Mouse (Mus musculus) hindbrain, embryonic 15.5 days (tissue): ENCODE results near the gene Sall4. TPM values are rescaled to one million over a fixed set of nuclear protein-coding genes. Genes with fewer than 3 reads are reported as not detected.

Source experiments
- ATAC-seq: fragments of 200-750 bp; cut with Nextera tagmentation; 2 replicates; pipeline ENCODE4 v1.8.0; 2017; ENCODE audit warnings: low read depth, moderate number of reproducible peaks, moderate TSS enrichment; ENCODE audit not compliant: low FRiP score
- H3K27ac ChIP-seq: fragments of 300-500 bp; sonication (generic); replicated peaks from 2 replicates; pipeline ENCODE4 v1.5.1; 2015; ENCODE audit warnings: mild to moderate bottlenecking, inconsistent platforms
- H3K27me3 ChIP-seq: fragments of 300-500 bp; sonication (generic); 2 replicates; pipeline ENCODE4 v1.6.1; 2015; ENCODE audit warnings: control low read depth, inconsistent platforms
- H3K36me3 ChIP-seq: fragments of 300-500 bp; sonication (generic); 2 replicates; pipeline ENCODE4 v1.6.1; 2015; ENCODE audit warnings: control low read depth, inconsistent platforms
- H3K4me1 ChIP-seq: fragments of 300-500 bp; sonication (generic); replicated peaks from 2 replicates; pipeline ENCODE4 v1.6.1; 2015; ENCODE audit warnings: control low read depth, inconsistent platforms
- H3K4me2 ChIP-seq: fragments of 300-500 bp; sonication (generic); 2 replicates; pipeline ENCODE4 v1.6.1; 2015; ENCODE audit warnings: moderate library complexity, mild to moderate bottlenecking, inconsistent platforms
- H3K4me3 ChIP-seq: fragments of 300-500 bp; sonication (generic); 2 replicates; pipeline ENCODE4 v1.5.1; 2015; ENCODE audit warnings: mild to moderate bottlenecking, inconsistent platforms
- H3K9ac ChIP-seq: fragments of 300-500 bp; sonication (generic); 2 replicates; pipeline ENCODE4 v1.6.1; 2015; ENCODE audit warnings: inconsistent platforms
- H3K9me3 ChIP-seq: fragments of 300-500 bp; sonication (generic); 2 replicates; pipeline ENCODE4 v1.6.1; 2016; ENCODE audit warnings: control low read depth, inconsistent platforms
- WGBS: fragments of 180-500 bp; shearing (Covaris S2); methylation state at CpG from one replicate; pipeline ENCODE4 v1.1.7; 2015; 5-methylcytosine and 5-hydroxymethylcytosine counted together
- polyA plus RNA-seq: library from polyadenylated mRNA; unstranded; fragments of >200 nt; fragmentation: Nextera tagmentation; extraction: Ambion mirVana; gene quantifications from 2 replicates; pipeline ENCODE4 v1.2.1, GENCODE M21; 2015

Gene Sall4
- polyA plus RNA-seq, 1 experiment from 2014 or later, result 0.44 TPM

DNA sequence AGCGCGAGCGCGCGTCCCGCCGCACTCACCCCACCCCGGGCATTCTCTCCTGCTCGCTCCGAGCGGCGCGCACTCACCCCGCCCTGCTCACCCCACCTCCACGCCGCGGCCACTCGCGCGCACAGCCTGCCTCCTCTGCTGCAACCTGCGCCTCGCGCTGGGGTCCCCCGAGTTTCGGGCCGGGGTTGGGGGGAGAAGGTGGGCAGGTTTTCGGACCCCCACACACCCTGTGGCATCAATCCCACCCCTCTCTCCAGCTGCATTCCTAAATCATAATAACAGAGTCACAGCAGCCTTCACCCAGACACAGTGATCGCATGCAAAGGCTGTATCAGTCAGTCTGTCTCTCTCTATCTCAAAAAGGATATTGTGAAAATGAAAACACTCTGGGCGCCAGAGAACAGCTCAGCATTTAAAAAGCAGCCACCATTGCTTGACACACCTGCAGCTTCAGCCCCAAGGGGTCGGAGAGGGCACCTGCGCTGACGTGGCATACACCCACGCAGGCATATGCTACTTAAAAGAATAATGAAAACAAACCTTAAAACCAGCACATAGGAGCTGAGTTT, 25.6 kb downstream of the Sall4 start, which contains the start of gene Atp9a:
Atp9a (minus strand) TSS at position 351 of the 569 bp plus-strand sequence.
- peak; percentile 84 for ATAC-seq
- Histone ChIP-seq H3K36me3 (no peaks in the 10 kb centered on the region), H3K4me1 (0 out of 2 replicates have a peak, but pooled peaks cover 18% of the 10 kb centered on the region), H3K9ac (peak within 1 kb of the TSS; percentile 93), H3K4me2 (peak within 1 kb of the TSS; percentile 69), H3K27me3 (no peaks in the 10 kb centered on the region), H3K4me3 (peak within 1 kb of the TSS; percentile 85), H3K9me3 (no peaks in the 10 kb centered on the region), H3K27ac (peak within 1 kb of the TSS; percentile 98)
- WGBS, result 10% methylated on average over 24 of the region's 33 CpGs

DNA sequence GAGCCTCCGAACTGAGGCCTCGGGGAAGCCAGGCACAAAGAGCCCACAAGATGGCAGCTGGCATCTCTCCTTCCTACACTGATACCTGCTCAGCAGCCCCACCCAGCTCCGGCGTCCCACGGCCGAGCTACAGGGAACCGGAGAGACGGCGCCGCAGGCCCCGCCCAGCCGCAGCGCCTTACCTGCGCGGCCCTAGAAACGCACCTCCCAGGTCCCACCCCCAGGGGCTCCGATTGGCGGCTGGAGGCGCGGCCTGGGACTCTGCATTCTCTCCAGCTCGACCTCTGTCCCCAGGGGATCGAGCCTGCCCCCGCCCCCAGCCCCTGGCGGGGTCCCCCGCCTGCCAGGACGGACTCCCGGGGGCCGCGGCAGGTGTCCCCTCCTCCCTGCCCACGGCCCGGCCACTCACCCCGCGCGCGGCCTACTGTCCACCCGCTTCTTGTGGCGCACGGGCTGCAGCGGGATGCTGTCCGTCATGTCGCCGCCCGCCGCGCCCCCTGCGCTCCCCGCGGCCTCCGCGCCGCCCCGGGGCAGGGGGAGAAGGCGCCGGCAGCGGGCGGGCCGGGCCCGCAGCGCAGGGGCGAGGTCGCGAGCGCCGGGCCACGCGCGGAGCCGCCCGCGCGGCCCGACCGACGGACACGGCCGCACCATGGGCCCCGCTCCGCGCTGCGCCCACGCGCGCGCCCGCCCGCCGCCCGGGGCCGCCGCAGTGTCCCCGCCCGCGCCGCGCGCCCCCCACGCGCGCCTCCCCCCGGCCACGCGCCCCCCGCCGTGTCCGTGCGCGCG, 26.3 kb downstream of the Sall4 start:
- H3K9ac ChIP-seq, result peak overlapping the region; percentile 93
- H3K27ac ChIP-seq, result peak overlapping the region; percentile 98
- no peaks in the 10 kb centered on the region for H3K27me3 ChIP-seq
- ATAC-seq, result peak; percentile 84
- H3K4me2 ChIP-seq, result peak overlapping the region; percentile 69
- H3K9me3 ChIP-seq, result no peaks in the 10 kb centered on the region
- H3K4me3 ChIP-seq, result peak overlapping the region; percentile 85
- no peaks in the 10 kb centered on the region for H3K36me3 ChIP-seq
- 0 out of 2 replicates have a peak, but pooled peaks cover 18% of the 10 kb centered on the region for H3K4me1 ChIP-seq
- WGBS, result under 1% methylated on average over 40 of the region's 108 CpGs

DNA sequence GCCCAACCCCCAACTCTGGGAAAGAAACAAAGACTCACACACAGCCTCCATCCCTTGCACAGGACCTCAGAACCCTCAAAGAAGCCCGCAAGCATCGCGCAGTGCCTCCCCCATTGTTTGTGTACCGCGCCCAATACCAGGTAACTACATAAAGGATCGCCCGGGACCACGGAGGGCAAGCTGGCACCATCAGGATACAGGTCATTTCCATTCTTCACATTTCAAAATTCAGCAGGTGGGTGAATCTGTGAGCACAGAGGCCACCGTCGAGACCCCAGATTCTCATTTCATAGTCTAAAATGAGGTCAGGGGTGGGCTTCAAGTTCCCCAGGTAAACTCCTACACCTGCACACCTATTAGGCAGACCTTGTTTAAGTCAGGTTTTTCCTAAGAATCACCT, 27.2 kb downstream of the Sall4 start:
- Histone ChIP-seq H3K4me1 (0 out of 2 replicates have a peak, but pooled peaks cover 18% of the 10 kb centered on the region), H3K4me3 (peak overlapping the region; percentile 85), H3K36me3 (no peaks in the 10 kb centered on the region), H3K9me3 (no peaks in the 10 kb centered on the region), H3K27ac (peak overlapping the region; percentile 98), H3K27me3 (no peaks in the 10 kb centered on the region), H3K4me2 (peak overlapping the region; percentile 69), H3K9ac (peak overlapping the region; percentile 93)
- ATAC-seq, result no peak
- WGBS, result 80% methylated on average over 10 of the region's 10 CpGs

DNA sequence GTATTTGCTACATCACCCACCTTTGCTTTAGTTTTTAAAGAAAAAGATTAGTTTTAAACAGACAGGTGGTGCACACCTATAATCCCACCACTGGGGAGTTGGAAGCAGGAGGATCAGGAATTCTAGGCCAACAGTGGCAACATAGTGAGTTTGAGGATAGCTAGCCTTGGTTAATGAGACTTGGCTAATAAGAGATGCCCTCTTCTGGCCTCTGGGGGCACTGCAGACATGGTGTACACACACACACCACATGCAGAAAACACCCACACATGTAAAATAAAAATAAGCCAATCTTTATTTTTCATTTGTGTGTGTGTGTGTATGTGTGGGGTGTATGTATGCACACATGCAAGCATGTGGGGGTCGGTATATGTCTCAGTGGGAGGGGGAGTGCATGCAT, 28.9 kb downstream of the Sall4 start:
- H3K4me3 ChIP-seq, result no peak overlapping the region
- no peak overlapping the region for H3K9ac ChIP-seq
- no peaks in the 10 kb centered on the region for H3K9me3 ChIP-seq
- no peaks in the 10 kb centered on the region for H3K27me3 ChIP-seq
- H3K27ac ChIP-seq, result no peak overlapping the region
- WGBS, result 100% methylated on average over 1 of the region's 1 CpGs
- H3K4me2 ChIP-seq, result no peak overlapping the region
- 0 out of 2 replicates have a peak, but pooled peaks cover 22% of the 10 kb centered on the region for H3K4me1 ChIP-seq
- ATAC-seq, result no peak
- no peaks in the 10 kb centered on the region for H3K36me3 ChIP-seq

DNA sequence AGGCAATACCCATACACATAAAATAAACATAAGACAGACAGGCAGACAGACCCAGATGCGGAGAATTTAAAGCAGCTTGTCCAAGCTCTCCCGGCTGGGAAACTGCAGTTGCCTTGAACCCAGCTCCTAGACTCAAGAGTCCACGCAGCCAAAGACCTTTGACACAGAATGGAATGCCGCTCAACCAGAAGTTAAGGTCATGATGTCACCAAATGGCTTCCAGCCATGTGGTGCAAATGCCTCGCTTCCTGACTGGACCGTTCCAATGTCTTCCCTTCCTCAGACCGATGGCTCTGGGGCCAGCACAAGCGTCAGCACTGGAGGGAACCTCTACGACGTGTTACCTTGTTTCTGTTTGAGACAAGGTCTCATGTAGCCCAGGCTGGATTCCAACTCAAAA, 29.9 kb downstream of the Sall4 start:
- Histone ChIP-seq H3K27me3 (no peaks in the 10 kb centered on the region), H3K4me3 (no peak overlapping the region), H3K9me3 (no peaks in the 10 kb centered on the region), H3K4me1 (0 out of 2 replicates have a peak, but pooled peaks cover 25% of the 10 kb centered on the region), H3K9ac (no peak overlapping the region), H3K27ac (no peak overlapping the region), H3K4me2 (no peak overlapping the region), H3K36me3 (no peaks in the 10 kb centered on the region)
- ATAC-seq, result no peak
- 89% methylated on average over 10 of the region's 10 CpGs for WGBS

DNA sequence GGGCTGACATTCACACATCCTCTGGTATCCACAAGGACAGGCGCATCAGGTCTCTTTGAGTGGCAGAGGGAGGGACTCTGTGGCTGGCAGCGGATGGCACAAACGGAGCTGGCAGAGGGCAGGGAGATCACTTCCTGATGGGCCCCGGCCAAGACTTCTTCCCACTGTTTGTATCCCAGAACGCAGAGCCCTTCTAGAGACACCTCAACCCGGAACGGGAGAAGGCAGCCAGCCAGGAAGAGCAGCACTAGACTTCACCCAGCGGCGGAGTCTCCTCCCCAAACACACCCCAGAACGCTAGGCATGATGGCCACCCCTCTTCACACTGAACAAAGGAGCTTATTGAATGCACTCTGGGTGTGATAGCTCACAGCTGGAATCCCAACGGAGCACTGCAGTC, 33.7 kb downstream of the Sall4 start:
- 53% methylated on average over 11 of the region's 11 CpGs for WGBS
- no peak overlapping the region for H3K4me2 ChIP-seq
- no peak overlapping the region for H3K4me3 ChIP-seq
- H3K27me3 ChIP-seq, result no peaks in the 10 kb centered on the region
- no peaks in the 10 kb centered on the region for H3K9me3 ChIP-seq
- H3K4me1 ChIP-seq, result peaks cover 37% of the 10 kb centered on the region
- no peak for ATAC-seq
- no peak overlapping the region for H3K9ac ChIP-seq
- no peak overlapping the region for H3K27ac ChIP-seq
- no peaks in the 10 kb centered on the region for H3K36me3 ChIP-seq

DNA sequence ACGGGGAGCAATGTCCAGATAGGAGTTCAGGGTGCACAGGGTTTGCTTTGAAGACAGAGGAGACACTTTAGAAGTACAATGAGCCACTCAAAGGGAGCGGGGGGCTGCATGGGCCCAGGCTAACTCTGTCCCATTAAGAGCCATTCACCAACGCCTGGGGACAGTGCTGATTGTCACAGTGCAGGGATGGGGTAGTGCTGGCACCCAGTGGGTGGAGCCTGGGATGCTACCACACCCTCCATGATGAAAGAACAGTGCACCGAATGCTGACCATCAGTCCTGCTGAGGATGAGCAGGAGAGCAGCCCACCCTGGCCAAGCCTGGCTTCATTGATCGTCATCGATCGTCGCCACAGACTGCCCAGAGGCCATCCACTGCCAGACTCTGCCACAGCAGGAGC, 36.5 kb downstream of the Sall4 start:
- Histone ChIP-seq H3K9ac (no peak overlapping the region), H3K27me3 (no peaks in the 10 kb centered on the region), H3K9me3 (no peaks in the 10 kb centered on the region), H3K36me3 (no peaks in the 10 kb centered on the region), H3K4me3 (no peak overlapping the region), H3K27ac (no peak overlapping the region), H3K4me1 (peaks cover 34% of the 10 kb centered on the region), H3K4me2 (no peak overlapping the region)
- 64% methylated on average over 8 of the region's 8 CpGs for WGBS
- no peak for ATAC-seq

DNA sequence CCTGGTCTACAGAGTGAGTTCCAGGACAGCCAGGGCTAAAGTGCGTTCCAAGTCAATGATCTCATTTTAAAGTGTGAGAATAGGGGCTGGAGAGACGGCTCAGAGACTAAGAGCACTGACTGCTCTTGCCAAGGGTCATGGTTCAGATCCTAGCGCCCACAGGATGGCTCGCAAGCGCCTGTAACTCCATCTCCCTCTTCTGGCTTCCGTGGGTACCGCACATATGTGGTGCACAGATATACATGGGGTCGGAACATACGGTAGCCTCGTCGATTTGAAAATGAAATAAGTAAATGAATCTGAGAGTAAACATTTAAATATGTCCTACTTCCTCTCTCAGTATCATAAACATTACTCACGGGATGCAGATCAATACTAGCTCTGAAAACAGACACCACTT, 38.0 kb downstream of the Sall4 start:
- WGBS, result 85% methylated on average over 12 of the region's 12 CpGs
- no peak overlapping the region for H3K27ac ChIP-seq
- peaks cover 39% of the 10 kb centered on the region for H3K4me1 ChIP-seq
- H3K36me3 ChIP-seq, result no peaks in the 10 kb centered on the region
- no peak overlapping the region for H3K4me3 ChIP-seq
- ATAC-seq, result no peak
- H3K4me2 ChIP-seq, result no peak overlapping the region
- no peaks in the 10 kb centered on the region for H3K9me3 ChIP-seq
- no peaks in the 10 kb centered on the region for H3K27me3 ChIP-seq
- H3K9ac ChIP-seq, result no peak overlapping the region

DNA sequence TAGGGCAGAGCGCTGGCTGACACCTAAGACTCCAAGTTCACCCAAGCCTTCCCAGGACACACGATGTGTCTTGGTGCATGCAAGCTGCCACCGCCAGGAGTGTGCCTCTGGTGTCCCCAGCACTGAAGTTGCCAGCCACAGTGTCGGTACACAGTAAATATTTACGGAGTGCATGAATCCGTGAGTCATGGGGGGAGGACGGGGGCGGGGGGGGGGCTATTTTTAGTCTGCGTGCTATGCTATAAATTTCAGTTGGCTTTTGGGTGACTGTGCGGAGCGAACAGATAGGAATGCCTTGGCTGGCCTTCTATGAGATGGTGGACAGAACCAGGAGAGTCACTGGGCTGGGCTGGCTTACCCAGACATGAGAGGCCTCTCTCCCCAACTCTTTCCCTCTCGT, 39.7 kb downstream of the Sall4 start:
- H3K4me1 ChIP-seq, result peaks cover 32% of the 10 kb centered on the region
- H3K27me3 ChIP-seq, result no peaks in the 10 kb centered on the region
- H3K36me3 ChIP-seq, result no peaks in the 10 kb centered on the region
- no peak overlapping the region for H3K27ac ChIP-seq
- ATAC-seq, result no peak
- H3K9me3 ChIP-seq, result no peaks in the 10 kb centered on the region
- H3K4me2 ChIP-seq, result no peak overlapping the region
- H3K9ac ChIP-seq, result no peak overlapping the region
- 87% methylated on average over 12 of the region's 12 CpGs for WGBS
- no peak overlapping the region for H3K4me3 ChIP-seq

DNA sequence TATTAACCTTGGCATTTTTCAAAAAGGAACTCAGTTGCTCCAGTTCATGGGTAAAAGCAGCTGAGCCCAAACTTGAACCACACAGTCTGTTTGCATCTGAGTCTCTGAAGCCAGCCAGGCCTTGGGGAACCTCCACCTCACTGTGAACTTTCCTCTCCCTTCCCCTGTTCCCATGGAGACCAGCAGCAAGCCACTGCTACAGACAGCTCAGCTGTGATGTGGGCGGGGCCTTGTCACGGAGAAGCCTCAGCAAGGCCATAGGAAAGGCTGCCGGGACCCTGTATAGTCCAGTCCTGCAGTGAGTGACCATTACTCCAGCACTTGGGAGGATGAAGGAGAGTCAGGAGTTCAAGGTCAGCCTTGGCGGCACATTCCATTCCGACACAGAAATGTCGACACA, 41.7 kb downstream of the Sall4 start:
- H3K36me3 ChIP-seq, result no peaks in the 10 kb centered on the region
- no peaks in the 10 kb centered on the region for H3K27me3 ChIP-seq
- H3K9me3 ChIP-seq, result no peaks in the 10 kb centered on the region
- H3K27ac ChIP-seq, result 0 out of 2 replicates have a peak overlapping the region, but pooled peaks have one; percentile 2
- no peak overlapping the region for H3K4me3 ChIP-seq
- H3K9ac ChIP-seq, result no peak overlapping the region
- H3K4me2 ChIP-seq, result no peak overlapping the region
- WGBS, result 31% methylated on average over 6 of the region's 6 CpGs
- peak; percentile 77 for ATAC-seq
- H3K4me1 ChIP-seq, result peaks cover 17% of the 10 kb centered on the region

DNA sequence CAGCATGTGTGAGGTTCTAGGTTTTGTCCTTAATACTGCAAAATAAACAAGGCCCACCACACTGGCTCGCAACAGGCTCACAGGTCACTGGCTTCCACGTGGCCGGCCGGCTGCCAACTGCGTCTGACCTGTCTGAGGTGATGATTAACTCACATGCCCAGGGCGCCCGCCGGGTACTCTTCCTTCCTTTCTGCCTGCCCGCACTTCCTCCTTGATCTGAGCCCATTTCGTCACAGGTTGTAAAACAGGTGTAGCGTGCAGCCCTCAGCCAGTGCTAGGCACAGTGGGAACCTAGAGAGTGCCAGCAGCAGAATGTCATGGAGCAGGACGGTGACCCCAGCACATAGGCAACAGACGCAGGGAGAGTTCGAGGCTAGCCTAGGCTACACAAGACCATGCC, 46.4 kb downstream of the Sall4 start:
- Histone ChIP-seq H3K27ac (no peak overlapping the region), H3K4me2 (no peak overlapping the region), H3K9ac (no peak overlapping the region), H3K27me3 (no peaks in the 10 kb centered on the region), H3K9me3 (no peaks in the 10 kb centered on the region), H3K4me3 (no peak overlapping the region), H3K36me3 (no peaks in the 10 kb centered on the region), H3K4me1 (peaks cover 18% of the 10 kb centered on the region)
- 90% methylated on average over 14 of the region's 14 CpGs for WGBS
- ATAC-seq, result no peak

DNA sequence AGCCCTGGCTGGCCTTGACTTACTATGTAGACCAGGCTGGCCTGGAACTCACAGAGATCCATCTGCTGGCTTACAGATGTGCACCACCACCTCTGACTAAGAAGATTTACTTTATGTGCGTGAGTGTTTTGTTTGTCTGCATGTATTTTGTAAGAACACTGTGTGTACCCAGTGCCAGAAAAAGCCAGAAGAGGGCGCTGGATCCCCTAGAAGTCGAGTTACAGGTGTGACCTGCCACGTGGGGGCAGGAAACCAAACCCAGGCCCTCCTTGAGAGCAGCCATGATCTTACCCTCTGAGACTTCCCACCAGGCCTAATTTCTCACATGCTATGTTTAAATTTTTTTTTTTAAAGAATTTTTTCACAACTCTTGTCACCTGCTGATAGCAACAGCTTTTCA, 48.0 kb downstream of the Sall4 start:
- Histone ChIP-seq H3K27ac (no peak overlapping the region), H3K9ac (no peak overlapping the region), H3K4me3 (no peak overlapping the region), H3K9me3 (no peaks in the 10 kb centered on the region), H3K4me1 (peaks cover 12% of the 10 kb centered on the region), H3K4me2 (no peak overlapping the region), H3K36me3 (no peaks in the 10 kb centered on the region), H3K27me3 (no peaks in the 10 kb centered on the region)
- 74% methylated on average over 4 of the region's 4 CpGs for WGBS
- no peak for ATAC-seq
